Comparison of ENCODE assay signal across 17 mouse cellular contexts in genomic region chr9:28327985-28328384, GRCm38 (mm10).
DNase-seq lines count a peak whose midpoint lies in the region; ATAC-seq and TF ChIP-seq lines count a peak whose summit lies in the region.
"Had no signal": no experiment of that assay in that cellular context is flagged by ENCODE, and none has a peak within 500 bp of the region (broad histone marks: within the 10 kb centered on the region; RNA-seq: fewer than 3 reads in every experiment).

No protein-coding gene starts in this region.

- H3K9me3 ChIP-seq in forebrain, postnatal 0 days (ENCODE audit: low read length) = no peaks in the 10 kb centered on the region
- H3K9me3 ChIP-seq in forebrain, embryonic 13.5 days (replicated peaks) = no peaks in the 10 kb centered on the region
- H3K9me3 ChIP-seq in midbrain, embryonic 15.5 days = no peaks in the 10 kb centered on the region
- H3K9me3 ChIP-seq: embryonic facial prominence, embryonic 10.5 days; limb, embryonic 12.5 days had no signal

- H3K4me2 ChIP-seq in forebrain, postnatal 0 days (ENCODE audit: low read depth) = no peak overlapping the region
- no peak overlapping the region for H3K4me2 ChIP-seq in forebrain, embryonic 13.5 days
- no peak overlapping the region for H3K4me2 ChIP-seq in midbrain, embryonic 15.5 days
- H3K4me2 ChIP-seq: limb, embryonic 12.5 days had no signal

- peak; percentile 49 for DNase-seq in forebrain, postnatal 0 days
- peak; percentile 31 to 55 for DNase-seq in left cerebral cortex, postnatal 25 days (ENCODE audit: low spot score in 2 of 2)
- no peak for DNase-seq in left cerebral cortex, postnatal 4 days
- DNase-seq in right cerebral cortex, postnatal 25 days = peak; percentile 36
- DNase-seq in heart, adult 9 months (ENCODE audit: low spot score in 2 of 2) = no peak
- DNase-seq: cerebellum, postnatal 14 days; heart, adult 11 months; kidney, adult 8-10 months; thymus, postnatal 36 days had no signal

- H3K27me3 ChIP-seq in forebrain, postnatal 0 days (ENCODE audit: insufficient read depth, low read length) = no peaks in the 10 kb centered on the region
- H3K27me3 ChIP-seq in forebrain, embryonic 13.5 days = no peaks in the 10 kb centered on the region
- H3K27me3 ChIP-seq in midbrain, embryonic 15.5 days (replicated peaks) = no peaks in the 10 kb centered on the region
- H3K27me3 ChIP-seq: limb, embryonic 12.5 days had no signal

- H3K27ac ChIP-seq in forebrain, postnatal 0 days (ENCODE audit: low read depth, low read length) = peak overlapping the region; percentile 24; the same call in 1 of the 2 replicates
- H3K27ac ChIP-seq in forebrain, embryonic 13.5 days = no peak overlapping the region
- peak overlapping the region; percentile 56; the same call in 1 of the 2 replicates for H3K27ac ChIP-seq in midbrain, embryonic 15.5 days
- H3K27ac ChIP-seq: embryonic facial prominence, embryonic 10.5 days; limb, embryonic 12.5 days; liver, embryonic 14.5 days had no signal

- H3K4me1 ChIP-seq in forebrain, postnatal 0 days (ENCODE audit: insufficient read depth) = peaks cover 8% of the 10 kb centered on the region; the same call in 1 of the 2 replicates
- 0 out of 2 replicates have a peak, but pooled peaks cover 6% of the 10 kb centered on the region for H3K4me1 ChIP-seq in forebrain, embryonic 13.5 days
- peaks cover 8% of the 10 kb centered on the region for H3K4me1 ChIP-seq in midbrain, embryonic 15.5 days
- H3K4me1 ChIP-seq: embryonic facial prominence, embryonic 10.5 days; limb, embryonic 12.5 days had no signal

- TF ChIP-seq CTCF in forebrain, postnatal 0 days (IDR thresholded peaks at IDR 0.05; ENCODE audit: low read depth) = no peak

- H3K36me3 ChIP-seq in forebrain, postnatal 0 days (ENCODE audit: insufficient read depth) = no peaks in the 10 kb centered on the region
- H3K36me3 ChIP-seq in forebrain, embryonic 13.5 days (ENCODE audit: poor library complexity, severe bottlenecking) = no peaks in the 10 kb centered on the region
- no peaks in the 10 kb centered on the region for H3K36me3 ChIP-seq in midbrain, embryonic 15.5 days (replicated peaks)
- H3K36me3 ChIP-seq: embryonic facial prominence, embryonic 10.5 days; limb, embryonic 12.5 days had no signal

- no peak overlapping the region for H3K9ac ChIP-seq in forebrain, postnatal 0 days
- H3K9ac ChIP-seq in forebrain, embryonic 13.5 days = no peak overlapping the region
- no peak overlapping the region for H3K9ac ChIP-seq in midbrain, embryonic 15.5 days
- H3K9ac ChIP-seq: limb, embryonic 12.5 days; liver, embryonic 14.5 days had no signal

- H3K4me3 ChIP-seq in forebrain, postnatal 0 days (ENCODE audit: low read depth, low read length) = no peak overlapping the region
- no peak overlapping the region for H3K4me3 ChIP-seq in forebrain, embryonic 13.5 days
- H3K4me3 ChIP-seq in midbrain, embryonic 15.5 days = no peak overlapping the region
- H3K4me3 ChIP-seq: embryonic facial prominence, embryonic 10.5 days; erythroblast, embryonic 14.5 days; limb, embryonic 12.5 days; myocyte had no signal

- ATAC-seq in forebrain, postnatal 0 days = peak; percentile 74
- no peak for ATAC-seq in forebrain, embryonic 13.5 days
- ATAC-seq in midbrain, embryonic 15.5 days (replicated peaks) = peak; percentile 78
- ATAC-seq: lung, postnatal 0 days had no signal

- intact Hi-C loops in left cerebral cortex, postnatal 25 days (cut with DNase I) = loop anchor here (2.0 kb wide), 1 partner anchor 67 kb away; no protein-coding TSS in a partner anchor
- intact Hi-C loops in left cerebral cortex, postnatal 4 days (cut with DNase I) = no loop called here

- 20% methylated on average over 4 of the region's 4 CpGs for WGBS in forebrain, postnatal 0 days
- 21% methylated on average over 4 of the region's 4 CpGs for WGBS in forebrain, embryonic 13.5 days
- WGBS in midbrain, embryonic 15.5 days = 9% methylated on average over 4 of the region's 4 CpGs

Comparison
In these comparisons a context has a peak if more than half of its experiments do, and no peak if none do; other contexts are left out.
1. DNase-seq: peak in forebrain, postnatal 0 days (single experiment), left cerebral cortex, postnatal 25 days (2 of 2) and right cerebral cortex, postnatal 25 days (single experiment); none in left cerebral cortex, postnatal 4 days (single experiment) and heart, adult 9 months (0 of 2).